Mouse (Mus musculus): ENCODE data around the gene Snx29. TPM values are rescaled to one million over a fixed set of nuclear protein-coding genes. Genes with fewer than 3 reads are reported as not detected.

Gene Snx29
- polyA plus RNA-seq, 1 experiment from 2014 or later: 13.0 TPM

DNA sequence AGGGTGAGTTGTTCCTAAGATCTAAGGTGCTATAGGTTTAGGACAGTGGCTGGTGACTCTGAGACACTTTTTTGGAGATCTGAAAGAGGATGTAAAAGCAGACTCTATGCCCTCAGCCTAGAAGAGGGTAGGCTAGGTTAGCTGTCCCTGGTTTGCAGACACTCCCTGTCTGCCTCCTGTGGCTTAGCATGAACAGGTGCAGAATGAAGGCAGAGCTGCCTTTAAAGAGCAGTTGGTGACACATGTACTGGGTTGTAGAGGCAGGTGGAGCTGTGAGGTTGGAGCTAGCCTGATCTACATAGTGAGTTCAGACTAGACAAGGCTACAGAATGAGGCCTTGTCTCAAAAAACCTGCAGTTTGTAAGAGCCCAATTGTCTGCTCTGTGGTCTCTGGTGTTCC, 427.9 kb downstream of the Snx29 start:
- no peaks in the 10 kb centered on the region for H3K27me3 ChIP-seq
- H3K9ac ChIP-seq: no peak overlapping the region
- H3K4me1 ChIP-seq: no peaks in the 10 kb centered on the region
- H3K4me2 ChIP-seq: no peak overlapping the region
- no peaks in the 10 kb centered on the region for H3K9me3 ChIP-seq (replicated peaks)
- no peak overlapping the region for H3K27ac ChIP-seq
- no peak overlapping the region for H3K4me3 ChIP-seq
- 0 out of 2 replicates have a peak, but pooled peaks cover 4% of the 10 kb centered on the region for H3K36me3 ChIP-seq (ENCODE audit: poor library complexity, severe bottlenecking)
- ATAC-seq: no peak

DNA sequence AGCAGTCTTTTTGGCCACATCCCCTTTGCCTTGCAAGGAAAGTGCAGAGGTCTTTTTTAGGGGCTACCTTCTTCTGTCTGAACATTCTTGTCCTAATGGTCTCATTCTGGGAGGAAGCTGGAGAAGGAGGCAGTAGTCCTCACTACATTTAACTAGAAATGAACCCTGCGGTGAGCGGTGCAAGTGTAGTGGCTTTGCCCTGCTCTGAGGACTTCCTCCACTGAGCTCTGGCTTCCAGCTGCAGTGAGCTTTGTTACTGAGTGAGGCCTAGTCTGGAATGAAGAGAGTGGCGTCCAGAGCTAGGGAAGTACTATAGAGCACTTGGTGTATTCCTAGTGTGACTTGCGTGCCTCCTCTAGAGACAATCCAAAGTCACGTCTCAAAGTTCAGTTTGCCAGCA, 429.8 kb downstream of the Snx29 start:
- Histone ChIP-seq H3K4me2 (no peak overlapping the region), H3K27me3 (no peaks in the 10 kb centered on the region), H3K4me1 (no peaks in the 10 kb centered on the region), H3K27ac (no peak overlapping the region), H3K36me3 (ENCODE audit: poor library complexity, severe bottlenecking) (0 out of 2 replicates have a peak, but pooled peaks cover 5% of the 10 kb centered on the region), H3K4me3 (no peak overlapping the region), H3K9me3 (replicated peaks) (no peaks in the 10 kb centered on the region), H3K9ac (no peak overlapping the region)
- WGBS: 92% methylated on average over 5 of the region's 5 CpGs
- ATAC-seq: no peak

- ATAC-seq: no peak
- Histone ChIP-seq H3K9me3 (replicated peaks) (no peaks in the 10 kb centered on the region), H3K27ac (no peak overlapping the region), H3K9ac (no peak overlapping the region), H3K4me2 (no peak overlapping the region), H3K27me3 (no peaks in the 10 kb centered on the region), H3K36me3 (ENCODE audit: poor library complexity, severe bottlenecking) (0 out of 2 replicates have a peak, but pooled peaks cover 5% of the 10 kb centered on the region), H3K4me1 (no peaks in the 10 kb centered on the region), H3K4me3 (no peak overlapping the region)
- 85% methylated on average over 2 of the region's 2 CpGs for WGBS
Observed at GRCm38 (mm10) chr16:11753466-11753865, 430.8 kb downstream of the Snx29 start.

GRCm38 (mm10) chr16:11754136-11754535, 431.4 kb downstream of the Snx29 start:
- whole genome bisulfite sequencing: 91% methylated on average over 2 of the region's 2 CpGs
- no peak for ATAC-seq

GRCm38 (mm10) chr16:11755281-11756066, 432.8 kb downstream of the Snx29 start:
- H3K27me3 ChIP-seq: no peaks in the 10 kb centered on the region
- no peak overlapping the region for H3K4me3 ChIP-seq
- ATAC-seq: no peak
- H3K4me1 ChIP-seq: no peaks in the 10 kb centered on the region
- H3K27ac ChIP-seq: no peak overlapping the region
- no peak overlapping the region for H3K4me2 ChIP-seq
- no peak overlapping the region for H3K9ac ChIP-seq
- 86% methylated on average over 9 of the region's 9 CpGs for WGBS
- H3K36me3 ChIP-seq (ENCODE audit: poor library complexity, severe bottlenecking): 0 out of 2 replicates have a peak, but pooled peaks cover 5% of the 10 kb centered on the region
- H3K9me3 ChIP-seq (replicated peaks): no peaks in the 10 kb centered on the region

More at GRCm38 (mm10) chr16:11754136-11754535, 431.4 kb downstream of the Snx29 start:
- Histone ChIP-seq H3K27me3 (no peaks in the 10 kb centered on the region), H3K4me2 (no peak overlapping the region), H3K36me3 (ENCODE audit: poor library complexity, severe bottlenecking) (0 out of 2 replicates have a peak, but pooled peaks cover 5% of the 10 kb centered on the region), H3K9me3 (replicated peaks) (no peaks in the 10 kb centered on the region), H3K9ac (no peak overlapping the region), H3K27ac (no peak overlapping the region), H3K4me3 (no peak overlapping the region), H3K4me1 (no peaks in the 10 kb centered on the region)

DNA sequence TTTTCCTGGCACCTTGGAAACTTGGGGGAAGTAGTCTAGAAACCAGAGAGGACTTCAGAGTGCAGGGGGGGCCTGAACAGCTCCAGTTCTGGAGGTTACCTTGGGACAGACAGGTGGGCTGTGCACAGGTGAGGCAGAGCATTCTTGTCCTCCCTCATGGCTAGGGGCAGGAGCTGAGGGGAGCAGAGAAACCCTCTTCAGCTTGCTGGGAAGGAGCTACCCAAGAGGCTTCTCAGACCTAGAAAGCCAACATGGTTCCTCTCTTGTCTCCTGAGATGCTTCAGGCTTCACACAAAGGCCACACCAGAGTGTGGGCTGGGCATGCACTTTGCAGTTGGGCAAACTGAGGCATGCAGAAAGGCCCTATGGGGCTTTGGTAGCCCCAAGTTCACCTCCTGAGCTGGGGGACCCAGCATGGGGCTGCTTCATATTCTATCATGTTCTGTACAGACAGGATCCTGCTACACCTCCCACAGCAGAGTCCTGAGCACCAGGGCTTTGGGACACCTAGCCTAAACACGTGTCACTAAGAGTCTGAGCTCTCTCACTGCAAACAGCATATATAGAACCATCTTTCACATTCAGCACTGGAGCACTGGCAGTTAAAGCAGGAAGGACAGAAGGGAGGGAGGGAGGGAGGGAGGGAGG, 434.0 kb downstream of the Snx29 start:
- H3K4me2 ChIP-seq: no peak overlapping the region
- WGBS: 45% methylated on average over 1 of the region's 1 CpGs
- no peak for ATAC-seq
- H3K4me3 ChIP-seq: no peak overlapping the region
- no peak overlapping the region for H3K27ac ChIP-seq
- 0 out of 2 replicates have a peak, but pooled peaks cover 5% of the 10 kb centered on the region for H3K36me3 ChIP-seq (ENCODE audit: poor library complexity, severe bottlenecking)
- H3K27me3 ChIP-seq: no peaks in the 10 kb centered on the region
- H3K9me3 ChIP-seq (replicated peaks): no peaks in the 10 kb centered on the region
- no peak overlapping the region for H3K9ac ChIP-seq
- no peaks in the 10 kb centered on the region for H3K4me1 ChIP-seq

GRCm38 (mm10) chr16:11757471-11757870, 434.8 kb downstream of the Snx29 start:
- H3K4me3 ChIP-seq: no peak overlapping the region
- no peaks in the 10 kb centered on the region for H3K27me3 ChIP-seq
- H3K9me3 ChIP-seq (replicated peaks): no peaks in the 10 kb centered on the region
- H3K36me3 ChIP-seq (ENCODE audit: poor library complexity, severe bottlenecking): 0 out of 2 replicates have a peak, but pooled peaks cover 5% of the 10 kb centered on the region
- H3K4me2 ChIP-seq: no peak overlapping the region
- no peak overlapping the region for H3K27ac ChIP-seq
- no peak overlapping the region for H3K9ac ChIP-seq
- 90% methylated on average over 8 of the region's 8 CpGs for WGBS
- no peaks in the 10 kb centered on the region for H3K4me1 ChIP-seq
- no peak for ATAC-seq

DNA sequence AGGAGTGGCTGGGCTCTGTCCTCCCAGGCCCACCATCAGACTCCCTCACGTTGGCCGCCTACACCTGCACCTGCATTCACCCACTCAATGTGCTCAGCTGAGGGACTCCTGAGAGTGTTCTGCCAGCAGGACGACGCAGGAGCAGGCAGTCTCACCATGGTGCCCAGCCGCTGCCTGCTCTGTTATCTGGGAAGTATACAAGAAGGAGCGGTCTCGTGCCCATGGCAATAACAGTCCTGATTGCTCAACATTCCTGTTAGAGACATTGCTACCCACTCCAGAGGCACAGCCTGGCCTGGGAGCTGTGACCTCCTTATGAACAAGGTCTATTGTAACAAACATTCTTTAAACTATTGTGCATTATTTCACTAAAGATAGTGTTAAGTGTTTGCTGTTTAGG, 435.2 kb downstream of the Snx29 start:
- no peak overlapping the region for H3K27ac ChIP-seq
- 0 out of 2 replicates have a peak, but pooled peaks cover 5% of the 10 kb centered on the region for H3K36me3 ChIP-seq (ENCODE audit: poor library complexity, severe bottlenecking)
- no peak overlapping the region for H3K4me3 ChIP-seq
- H3K9me3 ChIP-seq (replicated peaks): no peaks in the 10 kb centered on the region
- H3K9ac ChIP-seq: no peak overlapping the region
- H3K27me3 ChIP-seq: no peaks in the 10 kb centered on the region
- H3K4me2 ChIP-seq: no peak overlapping the region
- 88% methylated on average over 7 of the region's 7 CpGs for WGBS
- H3K4me1 ChIP-seq: no peaks in the 10 kb centered on the region
- no peak for ATAC-seq

DNA sequence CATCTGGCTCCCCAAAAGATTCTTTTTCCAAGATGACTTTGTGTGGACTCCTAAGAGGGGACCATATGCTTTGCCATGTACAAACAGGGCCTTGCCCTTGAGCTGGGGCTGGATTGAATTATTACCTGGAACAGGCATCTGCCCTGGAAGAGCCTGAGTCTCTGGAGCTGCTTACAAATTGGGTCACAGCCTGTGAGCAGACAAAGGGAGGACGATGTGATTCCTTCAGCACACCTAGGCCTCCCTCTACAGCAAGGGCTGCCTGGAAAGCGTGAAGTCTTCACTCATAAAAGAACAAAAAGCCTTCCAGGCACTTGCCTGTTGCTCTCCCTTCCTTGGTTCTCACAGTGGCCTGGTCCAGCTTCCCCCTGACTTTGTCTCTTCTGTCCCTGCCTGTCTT, 449.6 kb downstream of the Snx29 start:
- Histone ChIP-seq H3K4me3 (no peak overlapping the region), H3K4me2 (no peak overlapping the region)
- WGBS: 80% methylated on average over 2 of the region's 2 CpGs

GRCm38 (mm10) chr16:11774321-11774720, 451.6 kb downstream of the Snx29 start:
- H3K9ac ChIP-seq: no peak overlapping the region
- no peaks in the 10 kb centered on the region for H3K36me3 ChIP-seq (ENCODE audit: poor library complexity, severe bottlenecking)
- ATAC-seq: no peak
- H3K4me2 ChIP-seq: no peak overlapping the region
- H3K4me1 ChIP-seq: 0 out of 2 replicates have a peak, but pooled peaks cover 2% of the 10 kb centered on the region
- H3K4me3 ChIP-seq: no peak overlapping the region
- H3K27ac ChIP-seq: no peak overlapping the region
- 81% methylated on average over 1 of the region's 1 CpGs for WGBS
- H3K27me3 ChIP-seq: no peaks in the 10 kb centered on the region
- H3K9me3 ChIP-seq (replicated peaks): peaks cover 5% of the 10 kb centered on the region; the same call in 1 of the 2 replicates

More for the DNA sequence above, 449.6 kb downstream of the Snx29 start:
- Histone ChIP-seq H3K4me1 (0 out of 2 replicates have a peak, but pooled peaks cover 2% of the 10 kb centered on the region), H3K27me3 (no peaks in the 10 kb centered on the region), H3K9me3 (replicated peaks) (peaks cover 5% of the 10 kb centered on the region; the same call in 1 of the 2 replicates), H3K36me3 (ENCODE audit: poor library complexity, severe bottlenecking) (no peaks in the 10 kb centered on the region), H3K27ac (no peak overlapping the region), H3K9ac (no peak overlapping the region)
- no peak for ATAC-seq

DNA sequence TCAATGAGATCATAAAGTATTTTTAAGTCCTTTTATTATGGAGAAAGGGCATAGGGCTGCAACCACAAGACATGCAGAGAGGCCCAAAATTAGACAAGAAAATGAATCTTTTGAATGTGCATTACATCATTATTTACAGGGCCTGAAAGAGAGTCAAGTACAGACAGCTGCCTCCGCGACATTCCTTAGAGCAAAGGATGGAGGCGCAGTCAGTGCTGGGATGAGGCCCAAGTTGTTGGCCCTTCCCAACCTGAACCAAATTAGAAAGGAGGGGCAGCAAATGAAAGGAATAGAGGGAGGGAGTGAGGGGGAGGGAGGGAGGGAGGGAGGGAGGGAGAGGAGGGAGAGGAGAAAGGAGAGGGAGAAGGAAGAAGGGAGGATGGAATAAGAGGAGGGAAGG, 453.8 kb downstream of the Snx29 start:
- Histone ChIP-seq H3K27ac (no peak overlapping the region), H3K27me3 (no peaks in the 10 kb centered on the region), H3K36me3 (ENCODE audit: poor library complexity, severe bottlenecking) (no peaks in the 10 kb centered on the region), H3K9me3 (replicated peaks) (no peaks in the 10 kb centered on the region), H3K9ac (no peak overlapping the region), H3K4me3 (no peak overlapping the region), H3K4me1 (0 out of 2 replicates have a peak, but pooled peaks cover 2% of the 10 kb centered on the region), H3K4me2 (no peak overlapping the region)
- no peak for ATAC-seq
- WGBS: 36% methylated on average over 3 of the region's 3 CpGs

DNA sequence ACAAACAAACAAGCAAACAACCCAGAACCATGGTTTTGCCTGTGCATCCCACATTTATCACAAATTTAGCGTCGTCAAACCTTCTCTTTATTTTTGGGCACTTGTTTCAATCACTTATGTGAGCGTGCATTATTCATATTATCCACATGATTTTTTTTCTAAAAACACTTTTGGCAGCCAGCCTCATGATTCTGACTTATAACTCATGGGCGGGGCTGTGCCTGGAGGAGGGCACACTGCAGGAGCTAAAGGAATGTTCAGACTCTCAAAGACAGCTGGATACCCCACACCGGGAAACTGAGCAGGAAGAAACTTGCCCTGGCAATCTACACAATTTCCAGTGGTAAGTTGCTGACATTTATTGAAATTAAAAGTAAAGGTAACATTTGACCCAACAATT, 455.5 kb downstream of the Snx29 start:
- Histone ChIP-seq H3K9me3 (replicated peaks) (no peaks in the 10 kb centered on the region), H3K36me3 (ENCODE audit: poor library complexity, severe bottlenecking) (no peaks in the 10 kb centered on the region), H3K4me2 (no peak overlapping the region), H3K4me3 (no peak overlapping the region), H3K27ac (no peak overlapping the region), H3K4me1 (0 out of 2 replicates have a peak, but pooled peaks cover 2% of the 10 kb centered on the region), H3K27me3 (no peaks in the 10 kb centered on the region), H3K9ac (no peak overlapping the region)
- WGBS: 88% methylated on average over 5 of the region's 5 CpGs
- ATAC-seq: no peak

Data from forebrain, embryonic 13.5 days (tissue).